Mouse (Mus musculus): ENCODE measurements around the gene Mthfd2.

Gene Mthfd2

GRCm38 (mm10) chr6:83267616-83268015 lies 58.1 kb downstream of the Mthfd2 start:
- DNase-seq (ENCODE audit: low spot score): no peak

GRCm38 (mm10) chr6:83265653-83266052 lies 60.1 kb downstream of the Mthfd2 start:
- DNase-seq (ENCODE audit: low spot score): no peak

GRCm38 (mm10) chr6:83265253-83265652 lies 60.5 kb downstream of the Mthfd2 start:
- no peak for DNase-seq (ENCODE audit: low spot score)

GRCm38 (mm10) chr6:83264516-83264915 lies 61.2 kb downstream of the Mthfd2 start:
- DNase-seq (ENCODE audit: low spot score): no peak
